Mouse (Mus musculus) testis, adult 2 months (tissue): ENCODE results near the gene Klf12. TPM values are rescaled to one million over a fixed set of nuclear protein-coding genes. Genes with fewer than 3 reads are reported as not detected.

Source experiments
- H3K27ac ChIP-seq: fragments of 200-500 bp; 2 replicates; pipeline ENCODE4 v1.5.1; 2012; ENCODE audit warnings: low read depth, low read length; ENCODE audit not compliant: control insufficient read depth, insufficient read depth
- H3K27me3 ChIP-seq: fragments of 200-500 bp; 2 replicates; pipeline ENCODE4 v1.6.1; 2012; ENCODE audit warnings: mild to moderate bottlenecking, low read length, moderate library complexity; ENCODE audit not compliant: control insufficient read depth, insufficient read depth
- H3K36me3 ChIP-seq: fragments of 200-500 bp; 2 replicates; pipeline ENCODE4 v1.6.1; 2012; ENCODE audit warnings: mild to moderate bottlenecking, low read length; ENCODE audit not compliant: control insufficient read depth, insufficient read depth
- H3K4me1 ChIP-seq: fragments of 200-500 bp; 2 replicates; pipeline ENCODE4 v1.6.1; 2012; ENCODE audit warnings: low read length; ENCODE audit not compliant: control insufficient read depth, insufficient read depth
- H3K4me3 ChIP-seq: fragments of 200-500 bp; 2 replicates; pipeline ENCODE4 v1.5.1; 2012; ENCODE audit warnings: low read depth, mild to moderate bottlenecking, low read length, moderate library complexity, mixed read lengths; ENCODE audit not compliant: control insufficient read depth
- CTCF ChIP-seq: fragments of 200-500 bp; IDR thresholded peaks from 2 replicates; pipeline ENCODE4 v1.5.1; 2012; ENCODE audit warnings: low read depth, mild to moderate bottlenecking, inconsistent platforms, low read length, moderate library complexity; ENCODE audit not compliant: control insufficient read depth, insufficient read depth, insufficient replicate concordance
- POLR2A ChIP-seq: fragments of 200-500 bp; IDR thresholded peaks from 2 replicates; pipeline ENCODE4 v1.6.1; 2012; ENCODE audit warnings: low read depth, mild to moderate bottlenecking, inconsistent platforms, low read length, moderate library complexity; ENCODE audit not compliant: control insufficient read depth
- polyA plus RNA-seq: library from polyadenylated mRNA; depleted of rRNA; stranded (reverse); fragments of >200 nt; gene quantifications from 2 replicates; pipeline ENCODE4 v1.2.3, GENCODE M21; 2012

The Klf12 gene
- polyA plus RNA-seq, 1 experiment = 7.9 TPM

DNA sequence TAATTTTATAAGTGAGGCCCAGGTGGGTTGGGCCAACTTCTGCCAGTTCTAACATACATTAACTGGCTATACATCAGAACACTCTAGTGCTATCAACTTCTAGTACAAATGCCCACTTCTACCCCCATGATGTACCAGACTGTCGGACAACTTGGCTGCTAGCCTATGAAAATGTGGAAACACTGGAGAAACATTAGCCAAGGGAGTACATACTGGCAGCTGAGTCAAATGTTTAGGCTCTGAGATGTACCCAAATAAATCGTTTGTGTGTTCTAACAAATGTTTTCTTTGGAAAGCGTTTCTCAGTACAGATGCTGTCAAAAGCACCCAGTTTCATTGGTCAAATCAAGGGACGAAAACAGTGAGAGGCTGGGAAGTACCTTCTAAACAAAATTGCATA, 152.0 kb downstream of the Klf12 start:
- Histone ChIP-seq H3K27me3 (no peaks in the 10 kb centered on the region), H3K4me1 (no peaks in the 10 kb centered on the region), H3K4me3 (no peak overlapping the region), H3K36me3 (no peaks in the 10 kb centered on the region), H3K27ac (no peak overlapping the region)
- TF ChIP-seq CTCF = no peak
- no peak for TF ChIP-seq POLR2A

DNA sequence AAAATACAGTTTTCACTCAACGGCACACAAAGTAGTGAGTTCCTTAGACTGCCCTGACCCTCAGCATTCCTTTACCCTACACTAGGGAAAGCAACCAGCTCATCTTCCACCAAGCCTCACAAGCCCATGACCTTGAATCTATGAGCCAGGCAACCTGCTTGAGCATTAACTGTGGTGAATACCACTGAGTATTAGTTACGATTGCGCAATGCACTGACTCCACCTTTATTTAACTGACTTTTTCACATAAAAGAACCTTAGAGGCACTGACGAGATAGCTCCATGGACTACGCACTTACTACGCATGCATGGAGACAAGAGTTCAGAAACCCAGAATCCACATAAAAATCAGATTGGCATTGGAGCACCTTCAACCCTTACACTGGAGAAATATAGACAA, 158.4 kb downstream of the Klf12 start:
- H3K27me3 ChIP-seq = no peaks in the 10 kb centered on the region
- H3K4me3 ChIP-seq = no peak overlapping the region
- H3K27ac ChIP-seq = no peak overlapping the region
- TF ChIP-seq CTCF = no peak
- no peak for TF ChIP-seq POLR2A
- H3K36me3 ChIP-seq = no peaks in the 10 kb centered on the region
- H3K4me1 ChIP-seq = no peaks in the 10 kb centered on the region

DNA sequence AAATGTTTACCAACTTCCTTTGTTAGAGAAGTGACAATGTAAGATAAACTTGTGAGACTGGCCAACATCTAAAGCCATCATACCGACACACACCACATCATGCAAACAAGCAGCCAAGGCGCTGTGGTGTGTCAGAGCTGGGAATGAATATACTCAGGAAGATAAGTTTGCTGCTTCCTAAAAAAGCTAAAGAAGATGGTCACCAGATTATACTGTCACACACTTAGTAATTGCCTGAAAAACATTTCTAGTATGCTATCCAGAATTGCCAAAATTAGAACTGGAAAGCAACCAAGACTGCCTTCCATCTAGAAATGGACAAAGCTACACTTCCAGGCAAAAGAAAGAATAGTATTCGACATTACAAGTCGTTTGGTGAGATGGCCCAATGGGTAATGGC, 163.4 kb downstream of the Klf12 start:
- no peak for TF ChIP-seq POLR2A
- no peak for TF ChIP-seq CTCF
- Histone ChIP-seq H3K27me3 (no peaks in the 10 kb centered on the region), H3K4me3 (no peak overlapping the region), H3K4me1 (no peaks in the 10 kb centered on the region), H3K36me3 (no peaks in the 10 kb centered on the region), H3K27ac (no peak overlapping the region)

DNA sequence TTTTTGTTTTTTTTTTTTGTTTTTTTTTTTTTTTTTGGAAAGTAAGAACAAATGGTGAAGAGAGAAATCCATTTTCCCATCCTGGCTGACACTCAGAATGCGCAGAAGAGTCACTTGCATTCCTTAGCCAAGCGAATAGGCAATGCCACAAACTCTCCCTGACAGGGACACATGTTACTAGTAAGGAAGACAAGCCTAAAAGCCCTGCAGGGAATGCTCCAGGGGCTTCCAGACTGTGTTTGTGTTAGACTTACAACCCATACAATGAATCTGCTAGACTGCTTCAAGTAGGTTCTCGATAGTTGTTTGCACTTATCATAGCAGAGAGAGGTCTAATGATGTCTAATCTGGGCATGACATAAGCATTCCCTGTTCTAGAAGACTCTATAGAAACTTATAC, 164.6 kb downstream of the Klf12 start:
- no peaks in the 10 kb centered on the region for H3K4me1 ChIP-seq
- H3K27ac ChIP-seq = no peak overlapping the region
- TF ChIP-seq CTCF (no peak), POLR2A (no peak)
- no peaks in the 10 kb centered on the region for H3K27me3 ChIP-seq
- no peaks in the 10 kb centered on the region for H3K36me3 ChIP-seq
- no peak overlapping the region for H3K4me3 ChIP-seq

DNA sequence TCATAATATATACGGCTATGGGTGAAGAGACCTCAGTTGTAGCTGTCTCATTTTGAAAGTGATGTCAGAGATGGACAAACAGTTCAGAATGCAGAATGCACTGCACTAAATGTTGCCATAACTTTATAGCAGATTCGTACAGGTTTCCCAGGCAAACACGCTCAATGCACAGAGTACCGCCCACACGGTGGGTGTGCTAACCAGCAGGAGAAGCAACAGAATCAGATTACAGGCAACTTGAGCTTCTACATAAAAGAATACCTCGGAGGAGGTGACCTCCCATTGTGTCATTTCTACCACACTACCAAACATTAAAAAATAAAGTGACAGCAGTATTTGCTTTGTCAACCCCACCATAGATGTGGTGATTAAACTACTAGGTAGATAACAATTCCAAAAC, 171.1 kb downstream of the Klf12 start:
- no peak overlapping the region for H3K4me3 ChIP-seq
- no peak overlapping the region for H3K27ac ChIP-seq
- peaks cover 2% of the 10 kb centered on the region; the same call in 1 of the 2 replicates for H3K4me1 ChIP-seq
- no peaks in the 10 kb centered on the region for H3K27me3 ChIP-seq
- no peaks in the 10 kb centered on the region for H3K36me3 ChIP-seq
- TF ChIP-seq CTCF = no peak

DNA sequence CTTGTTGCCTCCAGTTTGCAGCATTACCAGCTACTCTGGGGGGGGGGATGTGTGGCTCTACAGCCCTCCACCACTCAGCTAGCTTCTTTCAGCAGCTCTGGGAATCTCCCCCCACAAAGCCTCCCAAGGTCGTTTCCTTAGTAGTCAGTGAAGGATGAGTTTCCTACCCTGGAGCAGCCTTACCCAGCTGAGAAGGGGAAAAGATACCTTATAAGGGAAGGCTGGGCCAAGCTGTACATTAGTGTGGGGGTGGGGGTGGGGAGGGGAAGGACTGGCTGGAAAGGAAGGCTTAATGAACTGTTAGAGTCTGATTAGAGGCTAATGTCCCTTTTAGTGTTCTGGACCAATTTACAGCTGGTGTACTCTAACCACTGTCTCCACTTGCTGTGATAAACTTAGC, 172.7 kb downstream of the Klf12 start:
- Histone ChIP-seq H3K36me3 (no peaks in the 10 kb centered on the region), H3K4me1 (peaks cover 2% of the 10 kb centered on the region; the same call in 1 of the 2 replicates), H3K4me3 (no peak overlapping the region), H3K27ac (no peak overlapping the region), H3K27me3 (no peaks in the 10 kb centered on the region)
- TF ChIP-seq CTCF (no peak), POLR2A (no peak)

DNA sequence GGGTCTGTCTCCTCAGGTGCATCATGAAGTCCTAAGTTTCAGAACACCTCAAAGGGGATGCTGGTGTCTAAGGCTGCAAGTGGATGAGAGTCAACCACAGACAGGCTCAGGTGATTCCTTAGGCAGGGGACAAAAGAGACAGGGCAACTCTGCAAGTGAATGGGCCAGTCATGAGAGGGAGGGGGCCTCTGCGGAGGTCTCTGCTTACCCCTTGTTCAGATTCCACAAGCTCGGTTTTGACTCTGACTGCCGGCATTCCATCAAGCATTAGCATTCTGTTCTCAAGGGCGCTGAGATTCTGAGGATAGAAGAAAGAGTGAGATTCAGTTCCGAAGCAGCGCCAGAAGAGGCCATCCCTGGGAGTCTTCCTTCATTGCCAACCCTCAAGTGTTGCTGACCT, 174.9 kb downstream of the Klf12 start:
- Histone ChIP-seq H3K36me3 (no peaks in the 10 kb centered on the region), H3K27me3 (no peaks in the 10 kb centered on the region), H3K27ac (no peak overlapping the region), H3K4me1 (peaks cover 2% of the 10 kb centered on the region; the same call in 1 of the 2 replicates), H3K4me3 (peak overlapping the region; percentile 66)
- no peak for TF ChIP-seq CTCF
- no peak for TF ChIP-seq POLR2A

DNA sequence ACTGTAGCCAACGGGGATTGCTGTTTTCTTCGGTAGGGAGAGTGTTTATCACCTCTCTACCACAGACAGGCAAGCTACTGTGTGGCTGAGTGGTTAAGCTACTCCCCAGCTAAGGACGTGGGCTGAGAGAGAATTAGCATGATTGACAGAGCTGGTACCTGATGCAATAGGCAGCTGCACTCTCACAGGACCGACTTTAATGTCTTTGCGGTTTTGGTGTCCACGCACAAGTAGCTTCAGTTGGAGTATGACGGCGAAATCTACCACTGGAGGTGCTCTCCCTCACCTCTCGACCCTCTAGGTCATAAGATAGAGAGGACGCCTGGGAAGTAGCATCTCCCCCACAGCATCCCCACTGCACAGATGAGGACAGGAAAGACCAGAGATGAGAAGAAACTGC, 178.9 kb downstream of the Klf12 start:
- TF ChIP-seq POLR2A (no peak), CTCF (no peak)
- no peak overlapping the region for H3K4me3 ChIP-seq
- H3K4me1 ChIP-seq = no peaks in the 10 kb centered on the region; the same call in 1 of the 2 replicates
- H3K36me3 ChIP-seq = no peaks in the 10 kb centered on the region
- no peak overlapping the region for H3K27ac ChIP-seq
- no peaks in the 10 kb centered on the region for H3K27me3 ChIP-seq
